Mouse (Mus musculus) CH12.LX (cell line): ENCODE data around the gene Popdc3.

Source experiments
- BHLHE40 ChIP-seq: IDR thresholded peaks from 2 replicates; pipeline ENCODE4 v1.6.1; 2011; ENCODE audit warnings: mild to moderate bottlenecking, low read depth, low read length, improper control_type of control experiment
- CTCF ChIP-seq, 2 experiments: IDR thresholded peaks in 1 of 2; conservative IDR thresholded peaks in 1 of 2; 2 replicates each; pipeline ENCODE4 v1.5.1; 2011 to 2012; ENCODE audit warnings: low read depth in 2 of 2, low read length in 2 of 2, improper control_type of control experiment in 1 of 2, inconsistent platforms in 1 of 2, mild to moderate bottlenecking in 1 of 2, moderate library complexity in 1 of 2
- EP300 ChIP-seq: IDR thresholded peaks from 2 replicates; pipeline ENCODE4 v1.6.1; 2011; ENCODE audit warnings: low read length, improper control_type of control experiment
- ETS1 ChIP-seq: conservative IDR thresholded peaks from 2 replicates; pipeline ENCODE4 v1.6.1; 2012; ENCODE audit warnings: low read depth, mild to moderate bottlenecking, inconsistent platforms, low read length, improper control_type of control experiment, moderate library complexity
- HCFC1 ChIP-seq: IDR thresholded peaks from 2 replicates; pipeline ENCODE4 v1.6.1; 2012; ENCODE audit warnings: low read depth, mild to moderate bottlenecking, inconsistent platforms, low read length, improper control_type of control experiment
- MAZ ChIP-seq: IDR thresholded peaks from 2 replicates; pipeline ENCODE4 v1.6.1; 2012; ENCODE audit warnings: low read depth, mild to moderate bottlenecking, inconsistent platforms, low read length, improper control_type of control experiment, moderate library complexity
- MXI1 ChIP-seq: IDR thresholded peaks from 2 replicates; pipeline ENCODE4 v1.6.1; 2011; ENCODE audit warnings: mild to moderate bottlenecking, low read depth, low read length, improper control_type of control experiment
- NELFE ChIP-seq: IDR thresholded peaks from 2 replicates; pipeline ENCODE4 v1.6.1; 2011; ENCODE audit warnings: low read depth, low read length, improper control_type of control experiment
- NRF1 ChIP-seq: IDR thresholded peaks from 2 replicates; pipeline ENCODE4 v1.6.1; 2014; ENCODE audit warnings: low read depth, mild to moderate bottlenecking, inconsistent platforms, low read length, improper control_type of control experiment, moderate library complexity
- POLR2A ChIP-seq: IDR thresholded peaks from 2 replicates; pipeline ENCODE4 v1.6.1; 2011; ENCODE audit warnings: low read depth, mild to moderate bottlenecking, improper control_type of control experiment, low read length
- POLR2AphosphoS2 ChIP-seq: IDR thresholded peaks from 2 replicates; pipeline ENCODE4 v1.6.1; 2011; ENCODE audit warnings: low read depth, low read length, improper control_type of control experiment
- USF2 ChIP-seq: conservative IDR thresholded peaks from 2 replicates; pipeline ENCODE4 v1.6.1; 2011; ENCODE audit warnings: low read depth, low read length, improper control_type of control experiment

DNA sequence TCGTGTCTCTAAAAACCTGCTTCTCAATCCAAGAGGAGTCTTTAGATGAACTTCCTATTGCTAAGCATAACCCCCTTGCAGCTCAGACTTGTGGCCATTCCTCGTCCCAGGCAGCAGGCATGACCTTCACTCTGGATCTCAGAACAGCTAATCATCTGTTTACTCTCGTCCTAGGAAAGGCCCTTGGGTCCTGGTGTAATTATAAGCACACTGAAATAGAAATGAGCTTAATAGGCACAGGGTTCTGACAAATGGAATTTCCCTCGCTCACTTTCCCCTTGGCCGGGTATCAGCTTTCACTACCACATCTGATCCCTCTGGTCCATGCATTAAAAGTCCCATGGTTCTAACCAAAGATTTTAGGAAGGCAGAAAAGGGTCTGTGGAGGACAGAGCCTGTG, 185.5 kb downstream of the Popdc3 start:
- TF ChIP-seq MXI1 (no peak), CTCF (conservative IDR thresholded peaks at IDR 0.05 in 1 of 2, IDR thresholded peaks at IDR 0.05 in 1 of 2; ENCODE audit: low read depth in 2 of 2, low read length in 2 of 2) (no peak), POLR2AphosphoS2 (no peak), MAZ (no peak), NELFE (no peak), EP300 (no peak), POLR2A (no peak), HCFC1 (no peak), USF2 (no peak), BHLHE40 (no peak), NRF1 (no peak), ETS1 (no peak)
